In the genomic region with DNA sequence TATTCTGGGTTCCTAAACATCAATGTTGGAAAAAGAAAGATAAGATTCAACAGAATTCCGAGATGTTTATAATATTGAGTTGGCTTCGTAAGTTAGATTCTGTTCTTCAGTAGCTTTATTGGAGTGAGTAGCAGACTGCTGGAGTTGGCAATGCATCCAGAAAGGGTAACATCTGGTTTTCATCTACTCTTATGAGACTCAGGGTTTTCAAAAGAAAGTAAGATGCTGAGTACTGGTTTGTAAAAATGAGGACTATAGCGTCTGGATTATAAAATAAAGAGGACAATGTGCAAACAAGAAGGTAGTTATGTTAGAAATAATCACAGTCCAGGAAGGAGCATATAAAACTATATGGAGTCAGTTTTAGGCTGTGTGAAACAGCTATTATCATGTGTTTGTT, we compare ENCODE assay signal across 25 mouse cellular contexts. TPM values are rescaled to one million over a fixed set of nuclear protein-coding genes. Genes with fewer than 3 reads are reported as not detected.
DNase-seq lines count a peak whose midpoint lies in the region; ATAC-seq lines count a peak whose summit lies in the region.
"Had no signal": no experiment of that assay in that cellular context is flagged by ENCODE, and none has a peak within 500 bp of the region (broad histone marks: within the 10 kb centered on the region; RNA-seq: fewer than 3 reads in every experiment).

No protein-coding gene starts in this region.

- H3K27ac ChIP-seq in limb, embryonic 11.5 days (replicated peaks; ENCODE audit: low read depth, low read length) = no peak overlapping the region
- no peak overlapping the region for H3K27ac ChIP-seq in limb, embryonic 10.5 days
- H3K27ac ChIP-seq: embryonic facial prominence, embryonic 12.5 days; hindbrain, embryonic 14.5 days had no signal

- H3K27me3 ChIP-seq in limb, embryonic 11.5 days (ENCODE audit: control insufficient read depth, insufficient read depth, low read length) = no peaks in the 10 kb centered on the region
- peaks cover 20% of the 10 kb centered on the region; the same call in 1 of the 2 replicates for H3K27me3 ChIP-seq in limb, embryonic 10.5 days (ENCODE audit: low read depth, poor library complexity, severe bottlenecking)
- H3K27me3 ChIP-seq: CH12.LX; embryonic facial prominence, embryonic 12.5 days; Patski had no signal

- H3K9ac ChIP-seq in limb, embryonic 11.5 days (ENCODE audit: low read length) = no peak overlapping the region
- H3K9ac ChIP-seq: embryonic facial prominence, embryonic 12.5 days; hindbrain, embryonic 14.5 days had no signal

- no peaks in the 10 kb centered on the region for H3K36me3 ChIP-seq in limb, embryonic 11.5 days (ENCODE audit: control insufficient read depth, insufficient read depth, low read length)
- peaks cover 8% of the 10 kb centered on the region for H3K36me3 ChIP-seq in limb, embryonic 10.5 days

- H3K9me3 ChIP-seq in limb, embryonic 11.5 days (ENCODE audit: control insufficient read depth, low read length) = no peaks in the 10 kb centered on the region
- H3K9me3 ChIP-seq in limb, embryonic 10.5 days (replicated peaks) = no peaks in the 10 kb centered on the region
- H3K9me3 ChIP-seq: embryonic facial prominence, embryonic 12.5 days had no signal

- H3K4me1 ChIP-seq in limb, embryonic 11.5 days (ENCODE audit: control insufficient read depth, insufficient read depth, low read length) = 0 out of 2 replicates have a peak, but pooled peaks cover 3% of the 10 kb centered on the region
- peaks cover 30% of the 10 kb centered on the region for H3K4me1 ChIP-seq in limb, embryonic 10.5 days

- ATAC-seq in limb, embryonic 11.5 days (ENCODE audit: insufficient number of reproducible peaks, low FRiP score, low TSS enrichment, low read depth) = 0 out of 2 replicates have a peak, but pooled peaks have one; percentile 57
- ATAC-seq: forebrain, embryonic 16.5 days; inflammation-experienced regulatory T-cells, adult 6 months; Patski had no signal

- no peak for DNase-seq in limb, embryonic 11.5 days (ENCODE audit: low spot score)
- no peak for DNase-seq in limb, embryonic 10.5 days (ENCODE audit: low spot score)
- peak; percentile 74 for DNase-seq in NIH3T3 (ENCODE audit: low read depth)
- DNase-seq in fibroblast of lung, adult 2 months (ENCODE audit: low read depth) = peak; percentile 57
- no peak for DNase-seq in frontal cortex, postnatal 14 days (ENCODE audit: low spot score in 2 of 2)
- DNase-seq in kidney, adult 9 months = no peak
- DNase-seq: adrenal gland, postnatal 25 days; cerebellum, adult 11-12 months; cerebellum, postnatal 10 days; gastrocnemius, postnatal 14 days; heart, postnatal 4 days; kidney, adult 18-20 months; kidney, postnatal 4 days; left cerebral cortex, postnatal 4 days; lung, postnatal 14 days; midbrain, embryonic 14.5 days; thymus, postnatal 4 days had no signal

- whole genome bisulfite sequencing in limb, embryonic 11.5 days = 23% methylated on average over 3 of the region's 3 CpGs
- 40% methylated on average over 3 of the region's 3 CpGs for WGBS in limb, embryonic 10.5 days

- no peak overlapping the region for H3K4me2 ChIP-seq in limb, embryonic 11.5 days (ENCODE audit: low read depth, severe bottlenecking)
- H3K4me2 ChIP-seq: embryonic facial prominence, embryonic 12.5 days; heart, embryonic 11.5 days; hindbrain, embryonic 14.5 days; liver, embryonic 11.5 days had no signal

- H3K4me3 ChIP-seq in limb, embryonic 11.5 days (ENCODE audit: low read depth, low read length) = no peak overlapping the region
- H3K4me3 ChIP-seq in limb, embryonic 10.5 days = no peak overlapping the region
- H3K4me3 ChIP-seq: embryonic facial prominence, embryonic 12.5 days had no signal

RNA-seq across cellular contexts. Expression of a gene that starts 45.0 kb away (rescaled TPM):
- 15.3 and 15.6 TPM in 2 replicates for polyA plus RNA-seq in limb, embryonic 11.5 days (2014; fragmentation: Nextera tagmentation; extraction: Ambion mirVana)
- 11.9 and 14.1 TPM in 2 replicates for polyA plus RNA-seq in limb, embryonic 10.5 days (2016; fragmentation: Nextera tagmentation; extraction: Ambion mirVana)

Comparison
In these comparisons a context has a peak if more than half of its experiments do, and no peak if none do; other contexts are left out.
1. DNase-seq: peak in NIH3T3 (single experiment) and fibroblast of lung, adult 2 months (single experiment); none in limb, embryonic 11.5 days (single experiment), limb, embryonic 10.5 days (single experiment), frontal cortex, postnatal 14 days (0 of 2) and kidney, adult 9 months (single experiment).